Mouse (Mus musculus) liver, postnatal 0 days (tissue): ENCODE data around the gene Mkrn3.

Source experiments
- CTCF ChIP-seq: sonication (generic); IDR thresholded peaks from 2 replicates; pipeline ENCODE4 v1.5.1; 2016; ENCODE audit warnings: antibody characterized with exemption, low read depth
- EP300 ChIP-seq: IDR thresholded peaks from 2 replicates; pipeline ENCODE4 v1.6.1; 2016; ENCODE audit warnings: antibody characterized with exemption, low read depth, mild to moderate bottlenecking

GRCm38 (mm10) chr7:62428337-62428736, 8.4 kb upstream of the Mkrn3 start:
- peak; percentile 62 for TF ChIP-seq CTCF
- no peak for TF ChIP-seq EP300
